Mouse (Mus musculus): ENCODE results near the gene C4bp.
"Not testable (repeated sequence)": the region's sequence is repeated elsewhere in the genome, so short reads cannot be mapped to it uniquely, and the experiment has no call there.

Gene C4bp

GRCm38 (mm10) chr1:130661454-130661853, at the start of gene C4bp:
C4bp (minus strand) TSS chr1:130661632.
- DNase-seq (ENCODE audit: low spot score in 2 of 2), result no peak

- no peak for DNase-seq (ENCODE audit: low spot score in 2 of 2)
Measured at GRCm38 (mm10) chr1:130710283-130711080, 49.0 kb upstream of the C4bp start.

GRCm38 (mm10) chr1:130703613-130704012, 42.2 kb upstream of the C4bp start:
- no peak for DNase-seq (ENCODE audit: low spot score in 2 of 2)

DNA sequence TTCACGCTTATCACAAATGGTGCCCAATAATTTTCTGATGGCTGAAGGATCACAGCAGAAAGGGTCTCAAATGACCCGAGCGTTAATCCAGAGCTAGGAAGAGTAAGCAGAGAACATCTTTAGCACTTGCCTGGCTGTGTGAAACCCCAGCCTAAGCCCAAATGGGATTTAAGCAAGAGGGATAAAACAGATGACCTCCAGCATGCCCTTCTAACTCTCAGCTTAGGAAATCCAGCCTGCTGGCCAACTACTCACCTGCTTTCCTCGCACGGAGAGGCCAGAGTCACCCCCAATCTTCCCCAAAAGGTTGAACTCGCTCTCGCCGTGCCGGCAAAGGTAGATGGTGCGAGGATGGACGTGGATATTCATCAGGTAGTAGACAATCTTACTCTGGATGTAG, 40.5 kb upstream of the C4bp start:
- no peak for DNase-seq (ENCODE audit: low spot score in 2 of 2)

DNA sequence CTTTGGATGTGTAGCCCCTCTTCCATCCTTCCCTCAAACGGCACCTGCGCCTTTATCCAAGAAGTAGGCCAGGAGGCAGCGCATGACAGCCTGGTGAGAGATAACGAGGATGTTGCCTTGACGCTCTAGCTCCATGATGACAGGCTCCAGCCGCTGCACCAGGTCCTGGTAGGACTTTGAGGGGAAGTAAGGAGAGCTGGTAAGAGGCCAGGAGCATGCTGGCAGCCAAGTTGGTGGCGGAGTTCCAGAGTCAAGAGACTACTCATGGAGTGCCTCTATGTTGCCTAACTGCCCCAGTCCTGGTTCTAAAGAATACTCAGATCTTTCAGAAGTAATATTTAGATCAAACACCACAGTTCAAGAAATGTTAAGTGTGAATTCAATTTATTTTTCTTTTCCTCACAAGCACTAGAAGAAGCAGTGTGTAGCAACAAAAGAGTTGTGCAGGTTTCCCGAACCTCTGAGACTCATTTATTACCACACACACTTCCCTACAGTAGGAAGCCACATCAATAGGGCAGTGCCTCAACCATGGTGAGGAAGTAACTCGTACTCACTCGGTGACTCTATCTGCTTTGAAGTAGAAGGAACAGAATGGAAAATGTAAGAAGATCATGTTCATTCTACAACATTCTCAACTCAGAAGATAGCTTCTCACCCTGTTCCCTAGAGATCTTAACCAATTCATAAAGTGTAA, 38.7 kb upstream of the C4bp start:
- peak in 1 of 2 experiments; percentile 46 for DNase-seq (ENCODE audit: low spot score in 2 of 2)

DNA sequence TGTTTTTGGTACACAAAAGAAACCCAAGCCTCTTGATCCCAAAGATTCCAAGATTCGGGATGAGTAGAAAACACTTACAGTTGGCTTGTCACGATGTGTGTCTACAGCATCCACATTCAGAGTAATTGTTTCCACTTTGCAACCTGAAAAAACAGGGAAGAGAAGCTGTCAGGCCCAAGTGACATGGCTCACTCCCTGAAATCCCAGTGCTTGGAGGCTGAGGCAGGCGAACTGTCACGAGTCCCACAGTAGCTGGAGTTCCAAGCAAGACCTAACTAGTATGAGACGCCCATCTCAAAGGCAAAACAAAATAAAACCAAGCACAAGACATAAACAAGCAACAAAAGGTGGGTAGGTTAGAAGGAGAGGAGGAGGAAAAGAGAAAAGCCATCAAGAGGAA, 37.2 kb upstream of the C4bp start:
- no peak for DNase-seq (ENCODE audit: low spot score in 2 of 2)

- no peak for DNase-seq (ENCODE audit: low spot score in 2 of 2)
Measured at GRCm38 (mm10) chr1:130683905-130684304, 22.5 kb upstream of the C4bp start.

- DNase-seq (ENCODE audit: low spot score in 2 of 2), result no peak
Measured at GRCm38 (mm10) chr1:130681656-130682413, 20.4 kb upstream of the C4bp start.

DNA sequence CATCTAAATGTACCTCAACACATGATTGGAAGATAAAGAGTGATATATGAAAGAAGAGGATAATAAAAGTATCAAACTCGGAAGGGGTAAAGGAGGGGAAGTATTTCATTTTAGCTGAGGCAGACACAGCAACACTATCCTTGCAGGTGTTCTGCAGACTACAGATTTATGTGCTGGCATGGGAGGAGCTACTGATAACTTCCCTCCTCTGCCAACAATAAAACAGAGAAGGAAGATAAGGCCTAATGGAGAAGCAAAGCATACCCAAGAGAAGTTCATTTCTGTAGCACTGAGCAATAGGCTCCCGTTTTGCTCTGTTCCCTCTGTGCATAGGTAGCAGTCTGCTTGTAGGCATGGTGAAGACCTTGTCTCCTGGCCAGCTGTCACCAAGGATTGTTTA, 19.6 kb upstream of the C4bp start:
- no peak for DNase-seq (ENCODE audit: low spot score in 2 of 2)

- no peak for DNase-seq (ENCODE audit: low spot score in 2 of 2)
Measured at GRCm38 (mm10) chr1:130678551-130678950, 17.1 kb upstream of the C4bp start.

DNA sequence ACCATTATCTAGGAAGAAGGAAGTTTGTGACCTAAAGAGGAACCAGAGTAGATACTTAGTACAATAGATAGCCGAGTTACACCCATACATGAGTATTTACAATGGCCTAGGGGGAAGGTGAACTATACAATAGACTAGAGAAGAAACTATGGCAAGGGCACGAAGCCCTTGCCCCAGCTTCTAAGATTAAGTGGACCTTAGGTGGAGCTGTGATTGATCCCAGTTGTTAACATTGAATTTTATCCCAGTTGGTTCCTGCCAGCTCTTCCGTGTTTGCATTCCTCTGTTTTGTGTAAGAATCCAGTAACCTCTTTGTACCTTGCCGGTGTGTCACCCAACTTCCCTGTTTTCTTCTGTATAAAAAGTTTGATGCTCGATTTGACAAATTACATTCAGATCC, 2.1 kb upstream of the C4bp start:
- DNase-seq (ENCODE audit: low spot score in 2 of 2), result not testable (repeated sequence)

DNA sequence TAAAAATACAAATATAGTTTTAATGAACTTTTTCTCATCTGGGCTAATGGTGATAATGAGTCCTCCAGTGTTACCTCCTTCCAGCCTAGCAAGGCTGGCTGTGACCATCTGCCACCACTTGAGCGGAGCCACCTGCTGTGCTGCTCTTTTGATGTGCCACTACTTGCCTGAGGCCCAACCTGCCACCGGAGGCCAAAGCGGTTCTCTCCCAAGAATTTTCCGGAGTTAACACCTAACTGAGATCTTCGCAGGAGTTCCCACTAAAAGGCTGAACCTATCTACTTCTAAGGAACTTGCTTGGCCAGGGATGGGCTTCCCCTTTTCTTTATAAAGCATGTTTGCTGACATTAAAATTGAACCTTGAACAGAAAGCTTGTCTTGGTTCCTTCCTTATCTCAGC, 1.8 kb downstream of the C4bp start:
- not testable (repeated sequence) for DNase-seq (ENCODE audit: low spot score in 2 of 2)

DNA sequence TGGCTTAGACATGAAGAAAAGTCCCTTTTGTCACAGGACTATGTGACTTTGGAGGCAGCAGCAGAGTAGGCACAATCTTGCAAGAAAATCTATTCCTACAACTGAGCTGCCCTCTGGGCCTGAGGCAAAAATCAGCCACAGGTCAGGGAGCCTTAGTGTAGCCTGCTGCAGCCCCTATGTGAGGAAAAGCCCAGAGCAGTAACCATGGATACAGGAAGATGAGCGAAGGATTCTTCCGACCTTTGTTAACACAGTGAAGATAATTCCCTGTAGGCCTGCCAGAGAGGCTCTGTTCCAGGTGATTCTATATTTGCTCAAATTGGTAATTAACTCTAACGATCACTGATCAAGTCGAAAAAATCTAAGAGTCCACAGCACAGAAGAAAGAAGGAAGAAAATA, 17.3 kb downstream of the C4bp start:
- no peak for DNase-seq (ENCODE audit: low spot score in 2 of 2)

DNA sequence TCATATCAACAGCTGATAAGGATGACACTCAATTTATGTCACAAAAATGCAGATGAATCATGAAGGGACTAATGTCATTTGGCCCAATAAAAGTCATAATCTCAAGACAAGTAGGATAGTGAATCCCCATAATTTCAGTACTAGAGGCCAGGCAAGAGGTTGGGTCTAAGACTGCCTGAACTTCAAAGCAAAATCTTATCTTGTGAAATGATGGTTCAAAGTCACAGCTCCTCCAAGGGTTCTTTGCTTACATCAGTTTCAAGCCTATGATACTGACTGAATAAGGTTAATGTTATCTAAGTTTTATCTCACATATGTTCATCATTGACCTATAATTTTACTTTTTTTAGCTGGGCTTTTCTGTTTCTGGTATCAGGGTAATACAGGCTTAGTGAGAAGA, 20.5 kb downstream of the C4bp start:
- no peak for DNase-seq (ENCODE audit: low spot score in 2 of 2)

DNA sequence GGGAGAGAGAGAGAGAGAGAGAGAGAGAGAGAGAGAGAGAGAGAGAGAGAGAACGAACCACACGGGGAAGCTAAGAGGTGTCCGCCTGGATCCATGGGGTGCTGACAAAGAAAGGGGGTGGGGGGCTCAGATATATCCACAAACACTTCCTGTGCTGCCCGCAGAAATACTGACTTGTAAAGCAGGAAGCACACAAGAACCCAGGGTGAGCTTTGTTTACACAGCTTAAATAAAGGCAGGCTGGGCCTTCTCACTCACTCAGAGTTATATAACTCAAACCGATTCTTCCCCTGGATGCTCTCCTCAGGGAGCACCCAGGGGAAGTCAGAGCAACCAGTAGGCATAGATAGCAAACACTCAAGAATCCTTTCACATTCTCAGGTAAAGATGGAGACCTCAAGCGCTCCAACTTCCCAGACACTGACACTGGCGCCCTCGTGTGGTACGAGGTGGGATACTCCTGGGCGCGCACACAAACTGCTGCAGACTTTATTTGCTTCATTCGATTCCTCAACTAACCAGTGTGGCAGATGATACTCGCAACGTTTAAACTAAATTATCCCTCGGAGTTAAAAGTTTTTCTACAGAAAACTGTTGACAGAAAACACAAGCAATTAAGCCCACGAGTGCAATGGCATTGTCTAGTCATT, 27.5 kb downstream of the C4bp start:
- peak in 1 of 2 experiments; percentile 56 for DNase-seq (ENCODE audit: low spot score in 2 of 2)

DNA sequence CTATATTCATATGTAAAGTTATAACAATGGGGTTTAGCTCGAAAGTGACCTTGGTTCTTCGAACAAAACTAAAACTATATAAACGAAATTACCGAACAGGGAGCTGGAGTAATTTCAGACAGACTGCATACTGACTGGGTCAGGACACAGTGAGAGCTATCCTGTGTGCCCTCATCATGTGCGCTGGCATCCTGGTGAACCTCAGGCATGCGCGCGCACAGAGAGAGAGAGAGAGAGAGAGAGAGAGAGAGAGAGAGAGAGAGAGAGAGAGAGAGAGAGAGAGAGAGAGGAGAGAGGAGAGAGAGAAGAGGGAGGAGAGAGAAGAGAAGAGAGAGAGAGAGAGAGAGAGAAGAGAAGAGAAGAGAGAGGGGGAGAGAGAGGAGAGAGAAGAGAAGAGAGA, 28.1 kb downstream of the C4bp start:
- no peak for DNase-seq (ENCODE audit: low spot score in 2 of 2)

GRCm38 (mm10) chr1:130629521-130629920, 31.9 kb downstream of the C4bp start, which contains the start of gene Zp3r:
Zp3r (minus strand) TSS chr1:130629621.
- DNase-seq (ENCODE audit: low spot score in 2 of 2), result no peak

DNA sequence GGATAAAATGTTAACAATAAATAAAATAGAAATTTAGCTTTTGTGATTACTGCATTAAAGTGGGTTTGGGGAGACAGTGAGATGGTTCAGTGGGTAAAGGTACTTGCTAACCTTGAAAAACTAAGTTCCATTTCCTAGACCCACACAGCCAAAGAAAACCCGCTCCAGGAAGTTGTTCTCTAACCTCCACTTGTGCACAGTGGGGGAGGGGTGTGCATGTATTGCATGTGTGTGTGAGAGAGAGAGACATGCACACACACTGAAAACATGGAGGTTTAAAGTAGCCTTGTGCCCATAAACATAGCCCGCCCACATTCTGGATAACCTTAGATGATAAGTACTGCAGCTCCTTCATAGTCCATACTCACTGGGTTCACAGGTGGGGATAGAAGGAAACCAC, 65.1 kb downstream of the C4bp start:
- DNase-seq (ENCODE audit: low spot score in 2 of 2), result no peak

DNA sequence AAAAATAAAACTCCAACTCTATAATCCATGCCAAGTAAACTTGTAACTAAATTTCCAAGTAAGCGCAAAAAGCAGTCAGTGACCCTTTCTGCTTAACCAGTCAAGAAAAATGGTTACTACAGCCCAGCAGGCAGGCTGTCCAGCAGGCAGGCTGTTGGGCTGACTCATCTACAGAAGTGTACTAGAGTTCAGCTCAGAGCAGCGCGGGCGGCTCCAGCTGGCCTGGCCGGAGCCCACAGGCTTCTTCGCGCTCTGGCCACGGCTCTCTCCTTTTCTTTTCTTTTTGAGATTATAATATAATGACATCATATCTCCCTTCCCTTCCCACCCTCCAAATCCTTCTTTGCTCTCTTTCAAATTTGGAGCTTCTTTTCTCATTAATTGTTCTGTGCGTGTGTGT, 72.8 kb downstream of the C4bp start:
- DNase-seq (ENCODE audit: low spot score in 2 of 2), result no peak
